Mouse (Mus musculus) lung, postnatal 0 days (tissue): Measurements from ENCODE around the gene Gm21992. TPM values are rescaled to one million over a fixed set of nuclear protein-coding genes. Genes with fewer than 3 reads are reported as not detected.

Source experiments
- ATAC-seq: fragments of 200-750 bp; cut with Nextera tagmentation; 2 replicates; pipeline ENCODE4 v1.8.0; 2017; ENCODE audit warnings: moderate library complexity
- DNase-seq: peaks from one replicate; pipeline ENCODE4 v3.0.0-alpha.2; 2016; ENCODE audit warnings: low spot score
- H3K27ac ChIP-seq: fragments of 300-500 bp; sonication (generic); 2 replicates; pipeline ENCODE4 v1.5.1; 2014; ENCODE audit warnings: antibody characterized with exemption, mild to moderate bottlenecking, low read length, mixed read lengths
- H3K27me3 ChIP-seq: fragments of 300-500 bp; sonication (generic); replicated peaks from 2 replicates; pipeline ENCODE4 v1.6.1; 2014; ENCODE audit warnings: low read length, mixed read lengths; ENCODE audit not compliant: insufficient read depth
- H3K36me3 ChIP-seq: fragments of 300-500 bp; sonication (generic); 2 replicates; pipeline ENCODE4 v1.6.1; 2014; ENCODE audit warnings: low read length, mixed read lengths; ENCODE audit not compliant: insufficient read depth
- H3K4me1 ChIP-seq: fragments of 300-500 bp; sonication (generic); 2 replicates; pipeline ENCODE4 v1.6.1; 2014; ENCODE audit warnings: antibody characterized with exemption, low read depth, low read length, mixed read lengths; ENCODE audit not compliant: insufficient read depth
- H3K4me2 ChIP-seq: fragments of 300-500 bp; sonication (generic); replicated peaks from 2 replicates; pipeline ENCODE4 v1.6.1; 2014; ENCODE audit warnings: low read depth, mild to moderate bottlenecking, low read length, moderate library complexity, mixed read lengths
- H3K4me3 ChIP-seq: fragments of 300-500 bp; sonication (generic); 2 replicates; pipeline ENCODE4 v1.5.1; 2014; ENCODE audit warnings: low read depth, low read length
- H3K9ac ChIP-seq: fragments of 300-500 bp; sonication (generic); replicated peaks from 2 replicates; pipeline ENCODE4 v1.6.1; 2014; ENCODE audit warnings: low read depth, mild to moderate bottlenecking
- H3K9me3 ChIP-seq: fragments of 300-500 bp; sonication (generic); 2 replicates; pipeline ENCODE4 v1.6.1; 2016; ENCODE audit warnings: low read length, mixed read lengths
- CTCF ChIP-seq: IDR thresholded peaks from 2 replicates; pipeline ENCODE4 v1.5.1; 2016; ENCODE audit warnings: antibody characterized with exemption, mild to moderate bottlenecking
- EP300 ChIP-seq: IDR thresholded peaks from 2 replicates; pipeline ENCODE4 v1.6.1; 2016; ENCODE audit warnings: antibody characterized with exemption, mild to moderate bottlenecking, control low read depth
- WGBS: fragments of 180-500 bp; shearing (Covaris S2); extraction: QIAGEN DNeasy Blood & Tissue Kit; methylation state at CpG from one replicate; pipeline ENCODE4 v1.1.7; 2014; 5-methylcytosine and 5-hydroxymethylcytosine counted together
- polyA plus RNA-seq: library from polyadenylated mRNA; unstranded; fragments of >200 nt; fragmentation: Nextera tagmentation; extraction: Ambion mirVana; gene quantifications from 2 replicates; pipeline ENCODE4 v1.2.1, GENCODE M21; 2015

Gene Gm21992
- polyA plus RNA-seq, 1 experiment from 2014 or later = 13.9 TPM

DNA sequence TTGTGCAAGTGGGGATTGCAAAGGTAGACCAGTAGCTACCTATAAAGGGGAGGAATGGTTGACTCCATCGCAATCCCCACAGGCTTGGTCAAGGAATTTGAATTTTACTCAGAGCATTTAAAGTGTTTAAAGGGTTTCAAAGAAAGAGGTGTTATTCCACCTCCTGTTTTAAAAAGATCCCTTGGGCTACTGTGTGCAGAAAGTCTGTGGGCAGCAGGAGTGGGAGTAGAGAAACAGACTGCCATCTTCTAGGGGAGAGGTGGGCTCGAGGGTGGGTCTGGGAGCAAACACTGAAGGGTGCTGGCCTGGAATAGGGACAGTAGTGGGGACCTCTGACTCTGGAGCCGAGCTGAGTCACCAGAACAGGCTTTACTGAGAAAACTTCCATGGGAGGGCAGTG lies 78.4 kb downstream of the Gm21992 start:
- DNase-seq = no peak
- no peak for ATAC-seq
- WGBS = 81% methylated on average over 3 of the region's 3 CpGs
- Histone ChIP-seq H3K4me1 (no peaks in the 10 kb centered on the region), H3K27ac (no peak overlapping the region), H3K9ac (no peak overlapping the region), H3K9me3 (no peaks in the 10 kb centered on the region), H3K27me3 (no peaks in the 10 kb centered on the region), H3K36me3 (no peaks in the 10 kb centered on the region), H3K4me3 (no peak overlapping the region), H3K4me2 (no peak overlapping the region)
- no peak for TF ChIP-seq CTCF
- TF ChIP-seq EP300 = no peak

DNA sequence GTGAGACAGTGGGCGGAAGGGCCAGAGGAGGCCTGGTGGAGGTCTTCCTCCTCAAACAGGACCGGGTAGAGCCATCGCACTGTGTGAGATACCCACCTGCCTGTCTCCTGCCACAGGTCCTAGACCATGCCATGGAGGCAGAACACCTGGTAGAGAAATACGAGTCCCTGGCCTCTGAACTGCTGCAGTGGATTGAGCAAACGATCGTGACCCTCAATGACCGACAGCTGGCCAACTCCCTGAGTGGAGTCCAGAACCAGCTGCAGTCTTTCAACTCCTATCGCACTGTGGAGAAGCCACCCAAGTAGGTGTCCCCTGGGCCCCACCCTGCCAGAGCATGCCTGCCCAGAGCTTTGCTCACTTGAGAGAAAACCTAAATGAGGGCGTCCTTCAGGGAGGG lies 82.2 kb downstream of the Gm21992 start:
- no peak overlapping the region for H3K4me3 ChIP-seq
- no peak overlapping the region for H3K9ac ChIP-seq
- DNase-seq = no peak
- H3K36me3 ChIP-seq = no peaks in the 10 kb centered on the region
- no peaks in the 10 kb centered on the region for H3K9me3 ChIP-seq
- H3K27me3 ChIP-seq = no peaks in the 10 kb centered on the region
- no peak; the same call in 1 of the 2 replicates for ATAC-seq
- H3K27ac ChIP-seq = no peak overlapping the region
- TF ChIP-seq EP300 = no peak
- TF ChIP-seq CTCF = no peak
- H3K4me1 ChIP-seq = no peaks in the 10 kb centered on the region
- H3K4me2 ChIP-seq = no peak overlapping the region
- WGBS = 63% methylated on average over 9 of the region's 9 CpGs

DNA sequence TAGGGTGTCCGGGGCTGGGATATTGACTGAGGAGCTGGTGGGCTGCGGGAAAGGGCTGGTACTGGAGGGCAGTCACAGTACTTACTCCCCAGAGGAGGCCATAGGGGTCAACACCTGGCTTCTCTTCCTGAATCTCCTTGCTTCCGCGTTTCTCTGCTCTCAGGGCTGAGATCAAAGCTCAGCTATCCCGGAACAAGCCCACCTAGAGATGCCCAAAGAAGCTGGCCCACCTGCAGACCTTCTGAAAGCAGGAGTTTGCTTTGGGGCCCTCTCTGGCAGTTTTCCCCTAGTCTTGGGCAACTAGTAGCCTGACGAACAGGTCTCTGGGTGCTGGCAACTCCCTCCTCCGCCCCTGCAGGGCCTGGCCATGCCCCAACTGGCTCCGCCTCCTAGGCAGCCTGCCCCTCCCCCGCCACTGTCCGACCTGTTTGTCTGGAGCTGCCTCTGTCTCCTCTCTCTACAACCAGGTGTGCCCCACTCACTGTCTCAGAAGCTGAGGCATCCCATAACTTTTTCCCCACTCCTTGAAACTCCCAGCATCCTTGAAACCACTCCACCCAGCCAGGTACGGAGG lies 90.7 kb downstream of the Gm21992 start:
- no peaks in the 10 kb centered on the region for H3K27me3 ChIP-seq
- no peaks in the 10 kb centered on the region for H3K4me1 ChIP-seq
- ATAC-seq (peak; percentile 49), DNase-seq (peak; percentile 64)
- WGBS = 23% methylated on average over 11 of the region's 11 CpGs
- peak overlapping the region; percentile 62 for H3K27ac ChIP-seq
- no peaks in the 10 kb centered on the region for H3K36me3 ChIP-seq
- H3K4me3 ChIP-seq = peak overlapping the region; percentile 19; the same call in 1 of the 2 replicates
- TF ChIP-seq EP300 (no peak), CTCF (no peak)
- no peak overlapping the region for H3K9ac ChIP-seq
- peak overlapping the region; percentile 51 for H3K4me2 ChIP-seq
- no peaks in the 10 kb centered on the region for H3K9me3 ChIP-seq

DNA sequence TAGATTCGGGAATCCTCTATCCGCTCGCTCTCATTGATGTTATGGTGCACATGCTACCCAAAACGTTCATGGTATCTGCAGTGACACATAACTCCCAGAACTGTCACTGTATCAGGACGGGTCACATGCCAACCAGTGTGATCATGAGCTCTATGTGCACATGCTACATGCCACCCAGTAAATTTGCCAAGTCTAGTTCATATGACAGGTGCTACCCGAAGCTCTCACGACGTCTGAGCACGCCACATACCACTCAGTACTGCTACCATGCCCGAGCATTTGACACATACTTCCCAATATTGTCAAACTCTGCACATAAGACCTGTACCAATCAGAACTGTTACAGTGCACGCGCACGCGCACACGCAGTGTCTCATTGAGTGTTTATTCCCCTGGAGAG lies 91.3 kb downstream of the Gm21992 start:
- no peak for ATAC-seq
- no peak for TF ChIP-seq EP300
- no peak for TF ChIP-seq CTCF
- Histone ChIP-seq H3K27me3 (no peaks in the 10 kb centered on the region), H3K9me3 (no peaks in the 10 kb centered on the region), H3K9ac (no peak overlapping the region), H3K27ac (peak overlapping the region; percentile 62; the same call in 1 of the 2 replicates), H3K4me3 (no peak overlapping the region), H3K36me3 (no peaks in the 10 kb centered on the region), H3K4me1 (no peaks in the 10 kb centered on the region), H3K4me2 (peak overlapping the region; percentile 51)
- WGBS = 71% methylated on average over 15 of the region's 15 CpGs
- no peak for DNase-seq

DNA sequence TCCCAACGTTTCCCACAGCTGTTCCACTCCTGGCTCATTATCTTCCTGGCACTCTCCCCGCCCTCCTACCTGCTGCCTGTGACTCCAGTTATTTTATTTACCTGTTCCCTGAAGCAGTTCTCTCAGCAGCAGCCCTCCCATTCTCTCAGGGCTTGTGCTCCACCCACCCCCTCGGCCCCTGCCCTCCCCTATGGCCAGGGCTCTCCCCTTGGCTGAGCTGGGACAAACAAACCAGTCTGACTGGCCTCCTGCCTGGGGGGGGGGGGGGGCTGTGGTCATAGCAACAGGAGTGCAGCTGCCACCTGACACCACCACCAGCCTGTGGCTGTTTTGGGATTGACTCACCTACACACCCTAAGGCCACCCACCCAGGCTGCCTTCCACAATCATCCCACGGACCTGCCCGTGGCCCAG lies 92.1 kb downstream of the Gm21992 start:
- H3K36me3 ChIP-seq = no peaks in the 10 kb centered on the region
- H3K4me3 ChIP-seq = no peak overlapping the region
- DNase-seq (peak; percentile 89), ATAC-seq (peak; percentile 95)
- H3K27ac ChIP-seq = peak overlapping the region; percentile 62; the same call in 1 of the 2 replicates
- TF ChIP-seq EP300 (no peak), CTCF (no peak)
- no peaks in the 10 kb centered on the region for H3K9me3 ChIP-seq
- 22% methylated on average over 5 of the region's 5 CpGs for WGBS
- peak overlapping the region; percentile 51; the same call in 1 of the 2 replicates for H3K4me2 ChIP-seq
- H3K27me3 ChIP-seq = peaks cover 4% of the 10 kb centered on the region; the same call in 1 of the 2 replicates
- H3K9ac ChIP-seq = no peak overlapping the region
- no peaks in the 10 kb centered on the region for H3K4me1 ChIP-seq

DNA sequence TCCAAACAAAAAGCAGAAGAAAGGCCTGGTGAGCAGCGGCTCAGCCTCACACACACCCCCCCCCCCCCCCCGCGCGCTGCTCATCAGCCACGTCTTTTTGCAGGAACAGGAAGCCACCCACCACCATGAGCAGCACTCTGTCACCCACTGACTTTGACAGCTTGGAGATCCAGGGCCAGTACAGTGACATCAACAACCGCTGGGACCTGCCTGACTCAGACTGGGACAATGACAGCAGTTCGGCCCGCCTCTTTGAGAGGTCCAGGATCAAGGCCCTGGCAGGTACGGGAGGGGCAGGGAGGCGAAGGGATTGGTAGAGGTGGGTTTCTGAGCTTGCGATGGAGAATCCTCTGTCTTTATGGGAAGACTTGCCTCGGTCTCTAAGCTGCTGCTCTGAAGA lies 92.7 kb downstream of the Gm21992 start:
- no peaks in the 10 kb centered on the region for H3K4me1 ChIP-seq
- DNase-seq (peak; percentile 43), ATAC-seq (peak; percentile 30)
- peaks cover 10% of the 10 kb centered on the region for H3K27me3 ChIP-seq
- H3K36me3 ChIP-seq = no peaks in the 10 kb centered on the region
- TF ChIP-seq EP300 = no peak
- TF ChIP-seq CTCF = no peak
- whole genome bisulfite sequencing = 21% methylated on average over 8 of the region's 12 CpGs
- H3K27ac ChIP-seq = no peak overlapping the region
- no peaks in the 10 kb centered on the region for H3K9me3 ChIP-seq
- no peak overlapping the region for H3K9ac ChIP-seq
- no peak overlapping the region for H3K4me2 ChIP-seq
- no peak overlapping the region for H3K4me3 ChIP-seq
